Mouse (Mus musculus) megakaryocyte, embryonic 14.5 days (primary cell): ENCODE measurements at regions not wholly inside any gene's neighbourhood (a gene's known extent, or its start where the extent isn't known, plus 50 kb on each side); places are given as distances from the start of the nearest gene placed in this dataset.

ENCODE experiments used
- H3K27me3 ChIP-seq: replicated peaks from 2 replicates; pipeline ENCODE3; 2012; ENCODE audit warnings: inconsistent platforms
- H3K36me3 ChIP-seq: replicated peaks from 2 replicates; pipeline ENCODE3; 2012; ENCODE audit warnings: low read length, inconsistent platforms, mixed read lengths
- H3K4me1 ChIP-seq: 2 replicates; pipeline ENCODE4 v1.6.1; 2012; ENCODE audit warnings: inconsistent platforms
- H3K4me3 ChIP-seq: replicated peaks from 2 replicates; pipeline ENCODE3; 2012; ENCODE audit warnings: moderate library complexity, mild to moderate bottlenecking, inconsistent platforms
- H3K9me3 ChIP-seq: 2 replicates; pipeline ENCODE4 v1.6.1; 2012; ENCODE audit warnings: inconsistent platforms
- FLI1 ChIP-seq: IDR thresholded peaks from 2 replicates; pipeline ENCODE4 v1.6.1; 2012; ENCODE audit warnings: low read length, inconsistent platforms, mixed read lengths
- GATA1 ChIP-seq: IDR thresholded peaks from 3 replicates; pipeline ENCODE4 v1.6.1; 2012; ENCODE audit warnings: mixed read lengths, low read length, inconsistent platforms, borderline replicate concordance

GRCm38 (mm10) chr11:65567831-65568230 lies 220.3 kb downstream of the Map2k4 start:
- Histone ChIP-seq H3K4me1 (no peaks in the 10 kb centered on the region), H3K27me3 (no peaks in the 10 kb centered on the region), H3K4me3 (no peak overlapping the region), H3K36me3 (no peaks in the 10 kb centered on the region), H3K9me3 (peaks cover 3% of the 10 kb centered on the region; the same call in 1 of the 2 replicates)
- TF ChIP-seq GATA1 = no peak
- no peak for TF ChIP-seq FLI1

DNA sequence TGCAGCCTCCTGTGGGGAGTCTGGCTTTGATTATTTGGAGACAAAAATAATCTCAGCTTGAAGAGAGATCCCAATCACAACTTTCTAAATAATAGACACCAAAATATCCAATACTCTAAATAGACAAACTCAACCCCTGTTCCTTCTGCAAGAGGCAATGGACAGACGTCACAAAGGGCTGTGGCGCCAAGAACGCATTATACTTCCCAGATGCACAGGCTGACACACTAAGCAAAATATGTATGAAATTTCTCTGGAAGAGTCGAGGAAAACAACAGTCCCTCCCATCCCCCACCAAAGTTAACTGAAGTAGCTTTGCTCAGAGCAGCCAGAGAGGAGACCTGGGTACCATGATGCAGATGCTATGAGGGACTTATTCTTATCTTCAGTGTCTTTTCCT lies 229.9 kb downstream of the Map2k4 start:
- no peak for TF ChIP-seq GATA1
- TF ChIP-seq FLI1 = no peak
- Histone ChIP-seq H3K36me3 (no peaks in the 10 kb centered on the region), H3K27me3 (no peaks in the 10 kb centered on the region), H3K4me3 (no peak overlapping the region), H3K4me1 (no peaks in the 10 kb centered on the region), H3K9me3 (no peaks in the 10 kb centered on the region)

- H3K9me3 ChIP-seq = no peaks in the 10 kb centered on the region
- no peaks in the 10 kb centered on the region for H3K36me3 ChIP-seq
- no peaks in the 10 kb centered on the region for H3K4me1 ChIP-seq
- TF ChIP-seq FLI1 (no peak), GATA1 (no peak)
- H3K27me3 ChIP-seq = no peaks in the 10 kb centered on the region
- H3K4me3 ChIP-seq = no peak overlapping the region
These were observed 237.0 kb downstream of the Map2k4 start for GRCm38 (mm10) chr11:65551073-65551472.

DNA sequence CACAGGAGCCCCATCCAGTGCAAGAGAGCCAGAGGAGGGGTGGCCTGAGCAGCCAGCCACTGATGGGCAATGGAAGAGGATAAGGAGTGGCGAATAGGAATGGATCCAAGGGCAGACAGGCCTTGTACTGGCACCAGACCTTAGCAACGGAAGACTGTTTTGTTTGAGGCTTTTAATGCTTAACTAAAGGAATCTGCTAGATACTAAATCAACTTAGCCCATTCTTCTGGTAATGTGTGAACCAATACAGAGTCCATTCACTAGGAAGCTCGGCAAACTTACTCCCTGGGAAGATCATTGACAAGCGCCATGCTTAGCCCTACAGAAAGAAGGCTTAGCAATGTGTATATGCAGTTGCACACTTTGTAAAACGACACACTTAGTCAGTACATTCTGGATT lies 243.8 kb downstream of the Map2k4 start:
- Histone ChIP-seq H3K27me3 (no peaks in the 10 kb centered on the region), H3K36me3 (no peaks in the 10 kb centered on the region), H3K9me3 (no peaks in the 10 kb centered on the region), H3K4me3 (no peak overlapping the region), H3K4me1 (no peaks in the 10 kb centered on the region)
- no peak for TF ChIP-seq FLI1
- no peak for TF ChIP-seq GATA1

DNA sequence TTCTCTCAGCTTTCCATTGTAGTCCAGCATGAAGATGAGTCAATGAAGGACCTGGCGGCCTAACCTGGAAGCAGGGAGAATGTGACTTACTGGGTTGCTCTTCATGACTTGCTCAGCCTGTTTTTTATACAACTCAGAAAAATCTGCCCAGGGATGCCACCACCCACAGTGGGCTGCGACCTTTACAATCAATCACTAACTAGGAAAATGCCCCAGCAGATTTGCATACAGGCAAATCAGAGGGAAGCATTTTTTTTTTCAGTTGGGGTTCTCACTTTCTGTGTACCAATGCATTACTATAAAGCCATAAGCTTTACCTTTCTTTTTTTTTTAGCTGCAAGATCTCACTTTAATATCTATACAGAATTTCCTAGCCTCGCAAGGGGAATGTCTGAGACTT lies 244.5 kb downstream of the Map2k4 start:
- Histone ChIP-seq H3K27me3 (no peaks in the 10 kb centered on the region), H3K4me1 (no peaks in the 10 kb centered on the region)
- TF ChIP-seq FLI1 = no peak
- no peak for TF ChIP-seq GATA1

DNA sequence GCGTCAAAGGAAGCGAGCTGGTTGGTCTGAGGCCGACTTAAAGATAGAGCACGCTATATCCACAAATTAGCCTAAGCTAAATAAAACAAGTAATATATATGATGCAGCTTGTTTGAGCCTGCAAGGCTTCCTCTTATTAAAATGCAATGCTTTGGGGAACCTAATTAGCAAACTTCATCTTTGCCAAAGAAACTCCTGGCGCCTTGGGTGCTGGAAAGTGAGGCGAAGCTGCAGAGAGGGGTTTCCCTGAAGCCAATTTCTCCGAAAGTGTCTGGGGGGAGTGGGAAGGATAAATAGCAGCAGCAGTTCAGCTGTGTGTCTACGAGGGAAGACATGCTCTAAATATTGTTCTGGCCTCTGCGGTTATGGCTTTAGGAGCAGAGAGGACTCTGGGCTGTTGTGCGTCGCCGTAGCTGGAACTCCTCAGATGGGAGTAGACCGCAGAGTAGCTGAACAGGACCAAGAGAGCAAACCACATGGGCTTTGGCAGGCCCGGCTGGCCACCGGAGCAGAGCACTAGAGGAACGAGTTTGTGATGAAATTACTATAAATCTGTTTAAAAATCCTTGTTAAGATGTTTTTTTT lies 251.0 kb downstream of the Map2k4 start:
- Histone ChIP-seq H3K36me3 (no peaks in the 10 kb centered on the region), H3K4me1 (no peaks in the 10 kb centered on the region), H3K27me3 (no peaks in the 10 kb centered on the region), H3K4me3 (no peak overlapping the region), H3K9me3 (no peaks in the 10 kb centered on the region)
- no peak for TF ChIP-seq GATA1
- no peak for TF ChIP-seq FLI1

More for the DNA sequence above, 244.5 kb downstream of the Map2k4 start:
- Histone ChIP-seq H3K4me3 (no peak overlapping the region), H3K36me3 (no peaks in the 10 kb centered on the region), H3K9me3 (no peaks in the 10 kb centered on the region)

- no peaks in the 10 kb centered on the region for H3K4me1 ChIP-seq
- TF ChIP-seq GATA1 = no peak
- no peaks in the 10 kb centered on the region for H3K36me3 ChIP-seq
- H3K9me3 ChIP-seq = no peaks in the 10 kb centered on the region
- H3K4me3 ChIP-seq = no peak overlapping the region
- no peaks in the 10 kb centered on the region for H3K27me3 ChIP-seq
These were observed 252.2 kb downstream of the Map2k4 start for GRCm38 (mm10) chr11:65535726-65536442.

- Histone ChIP-seq H3K9me3 (no peaks in the 10 kb centered on the region), H3K4me1 (no peaks in the 10 kb centered on the region), H3K27me3 (no peaks in the 10 kb centered on the region), H3K4me3 (no peak overlapping the region), H3K36me3 (no peaks in the 10 kb centered on the region)
- no peak for TF ChIP-seq FLI1
- TF ChIP-seq GATA1 = no peak
These were observed 257.4 kb downstream of the Map2k4 start for GRCm38 (mm10) chr11:65530744-65531143.

DNA sequence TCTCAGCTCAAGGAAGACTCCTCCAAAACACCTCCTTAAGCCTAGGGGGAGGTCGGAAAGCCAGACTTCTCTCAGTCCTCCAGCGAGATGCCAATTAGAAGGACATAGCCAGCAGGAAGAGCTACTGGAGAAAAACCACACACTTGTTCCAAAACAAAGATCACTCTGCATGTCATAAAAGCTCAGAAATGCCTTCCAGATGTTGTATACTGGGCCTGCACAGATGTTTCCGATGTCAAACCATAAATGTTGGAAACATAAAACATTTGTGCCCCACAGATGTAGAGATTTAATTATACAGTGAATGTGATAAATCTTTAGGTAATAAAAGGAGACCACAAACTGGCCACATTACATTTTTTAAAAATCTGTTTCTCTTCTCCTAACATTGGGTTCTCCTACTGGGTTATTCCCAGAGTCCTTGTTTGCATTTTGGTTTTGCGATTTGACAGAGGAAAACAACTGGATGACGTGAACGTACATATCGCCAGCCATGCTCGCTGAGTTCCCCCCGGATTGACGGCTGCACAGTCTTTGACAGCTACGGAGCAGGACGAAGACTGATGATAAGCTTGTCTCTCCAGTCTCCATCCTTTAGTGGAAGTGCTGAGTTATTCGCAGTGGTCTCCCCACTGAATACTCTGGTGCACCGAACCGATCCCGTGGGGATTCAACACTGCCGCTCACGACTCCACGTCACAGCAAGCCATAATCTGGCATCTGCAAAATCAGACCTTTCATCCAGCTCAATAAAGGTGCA lies 235.5 kb upstream of the Myocd start:
- no peaks in the 10 kb centered on the region for H3K36me3 ChIP-seq
- no peak for TF ChIP-seq FLI1
- no peak for TF ChIP-seq GATA1
- peak overlapping the region; percentile 56 for H3K4me3 ChIP-seq
- no peaks in the 10 kb centered on the region for H3K4me1 ChIP-seq
- H3K27me3 ChIP-seq = no peaks in the 10 kb centered on the region
- peaks cover 14% of the 10 kb centered on the region for H3K9me3 ChIP-seq

DNA sequence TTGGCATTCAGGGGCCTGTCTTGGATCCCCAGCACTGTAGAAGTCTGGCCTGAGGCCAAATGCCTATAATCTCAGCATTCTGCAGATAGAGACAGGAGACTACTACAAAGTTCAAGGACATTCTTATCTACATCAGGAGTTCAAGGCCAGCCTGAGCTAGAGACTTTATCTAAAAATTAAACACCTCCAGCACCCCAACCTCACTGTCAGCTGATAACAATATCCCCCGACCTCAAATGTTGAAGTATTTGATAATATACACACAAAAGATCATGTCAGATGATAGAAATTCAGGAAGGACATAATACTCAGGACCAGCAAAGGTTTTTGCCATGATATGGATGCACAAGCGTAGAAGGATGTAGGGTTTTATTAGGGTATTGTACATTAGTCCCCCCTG lies 228.2 kb upstream of the Myocd start:
- Histone ChIP-seq H3K36me3 (no peaks in the 10 kb centered on the region), H3K4me1 (no peaks in the 10 kb centered on the region), H3K9me3 (no peaks in the 10 kb centered on the region), H3K4me3 (no peak overlapping the region), H3K27me3 (no peaks in the 10 kb centered on the region)
- no peak for TF ChIP-seq FLI1
- no peak for TF ChIP-seq GATA1

DNA sequence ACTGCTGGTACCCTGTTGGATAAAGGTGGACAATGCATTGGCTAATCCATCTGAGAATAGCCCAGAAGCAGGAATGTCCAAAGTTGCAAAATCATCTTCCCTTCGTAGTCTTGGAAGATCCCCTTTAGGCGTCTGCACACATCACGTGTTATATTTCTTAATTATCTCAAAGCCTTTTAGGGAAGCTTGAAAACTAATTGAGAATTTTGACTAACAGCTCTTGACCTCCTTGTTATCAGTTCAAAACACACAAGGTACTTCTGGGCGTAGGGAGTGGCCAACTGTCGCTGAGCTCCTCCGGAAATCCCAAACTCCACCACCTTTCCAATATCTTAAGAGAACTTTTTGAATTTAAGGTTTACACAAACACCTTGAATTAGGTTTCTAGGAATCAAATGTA lies 227.6 kb upstream of the Myocd start:
- Histone ChIP-seq H3K27me3 (no peaks in the 10 kb centered on the region), H3K4me3 (no peak overlapping the region), H3K36me3 (no peaks in the 10 kb centered on the region), H3K4me1 (no peaks in the 10 kb centered on the region), H3K9me3 (no peaks in the 10 kb centered on the region)
- no peak for TF ChIP-seq FLI1
- no peak for TF ChIP-seq GATA1
